Mouse (Mus musculus): ENCODE data around the gene Lasp1. TPM values are rescaled to one million over a fixed set of nuclear protein-coding genes. Genes with fewer than 3 reads are reported as not detected.
"Not testable (repeated sequence)": the region's sequence is repeated elsewhere in the genome, so short reads cannot be mapped to it uniquely, and the experiment has no call there.

Gene Lasp1
- polyA plus RNA-seq, 1 experiment from 2014 or later, result 133 TPM

DNA sequence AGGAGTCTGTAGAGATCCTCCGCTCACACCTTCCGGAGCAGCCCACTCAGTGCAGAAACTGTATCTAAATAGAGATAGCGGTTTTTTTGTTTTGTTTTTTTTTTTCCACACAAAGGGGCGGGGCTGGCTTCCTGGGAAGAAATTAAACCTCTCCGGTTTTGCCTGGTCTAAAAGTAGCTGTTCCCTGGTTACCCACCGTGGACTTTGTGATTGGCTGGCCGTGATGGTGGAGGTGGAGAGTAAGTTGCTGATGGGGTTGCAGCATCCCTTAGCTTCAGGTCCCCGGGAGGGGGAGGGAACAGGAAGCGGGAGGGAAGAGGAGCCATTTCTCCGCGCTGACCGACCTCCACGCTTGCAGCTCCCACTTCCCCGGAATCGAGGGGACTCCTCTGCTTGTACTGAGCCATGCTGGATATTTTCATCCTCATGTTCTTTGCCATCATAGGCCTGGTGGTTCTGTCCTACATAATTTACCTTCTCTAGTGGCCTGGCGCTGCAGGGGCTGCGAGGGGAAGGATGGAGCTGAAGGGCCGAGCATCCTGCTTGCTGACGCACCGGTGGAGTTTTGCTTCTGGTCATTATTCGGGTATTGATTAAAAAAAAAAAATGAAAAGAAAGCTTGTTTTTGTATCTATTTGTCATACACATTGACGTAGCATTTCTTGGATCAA, 42.3 kb downstream of the Lasp1 start:
- peak overlapping the region; percentile 68 for H3K9ac ChIP-seq (replicated peaks; ENCODE audit: low read length)
- H3K27ac ChIP-seq (ENCODE audit: low read length), result peak overlapping the region; percentile 85
- peak overlapping the region; percentile 69 for H3K4me2 ChIP-seq (replicated peaks; ENCODE audit: low read depth, low read length)
- peak overlapping the region; percentile 56 for H3K4me3 ChIP-seq (ENCODE audit: low read length)
- no peaks in the 10 kb centered on the region for H3K9me3 ChIP-seq (ENCODE audit: low read length)
- peak; percentile 88 for ATAC-seq (ENCODE audit: low FRiP score, low TSS enrichment)
- H3K36me3 ChIP-seq (ENCODE audit: insufficient read depth, low read length), result peaks cover 13% of the 10 kb centered on the region; the same call in 1 of the 2 replicates
- peaks cover 9% of the 10 kb centered on the region for H3K4me1 ChIP-seq (ENCODE audit: insufficient read depth, low read length)
- 2% methylated on average over 22 of the region's 22 CpGs for WGBS
- H3K27me3 ChIP-seq (ENCODE audit: insufficient read depth, low read length), result no peaks in the 10 kb centered on the region

DNA sequence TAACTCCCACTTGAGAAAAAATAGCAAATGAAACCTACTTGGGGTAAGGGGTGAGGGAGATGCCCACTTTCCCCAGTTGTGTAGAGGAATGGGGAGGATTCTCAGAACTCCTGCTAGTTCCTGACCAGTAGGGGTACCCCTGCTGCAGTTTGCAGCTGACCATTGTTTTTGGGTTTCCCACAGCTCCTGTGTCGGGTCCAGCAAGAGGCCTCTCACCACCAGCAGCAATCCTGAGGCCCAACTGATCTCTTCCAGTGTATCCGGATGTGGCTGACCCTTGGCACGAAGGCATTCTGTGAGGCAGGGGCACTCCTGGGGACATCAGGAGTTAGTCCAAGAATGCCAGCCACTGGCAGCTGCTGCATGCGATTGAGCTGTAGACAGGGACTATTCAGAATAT, 43.2 kb downstream of the Lasp1 start:
- H3K4me1 ChIP-seq (ENCODE audit: insufficient read depth, low read length), result peaks cover 9% of the 10 kb centered on the region
- peaks cover 5% of the 10 kb centered on the region; the same call in 1 of the 2 replicates for H3K36me3 ChIP-seq (ENCODE audit: insufficient read depth, low read length)
- no peaks in the 10 kb centered on the region for H3K9me3 ChIP-seq (ENCODE audit: low read length)
- 56% methylated on average over 4 of the region's 4 CpGs for WGBS
- no peak for ATAC-seq (ENCODE audit: low FRiP score, low TSS enrichment)
- peak overlapping the region; percentile 26; the same call in 1 of the 2 replicates for H3K9ac ChIP-seq (replicated peaks; ENCODE audit: low read length)
- peak overlapping the region; percentile 69; the same call in 1 of the 2 replicates for H3K4me2 ChIP-seq (replicated peaks; ENCODE audit: low read depth, low read length)
- no peak overlapping the region for H3K4me3 ChIP-seq (ENCODE audit: low read length)
- H3K27me3 ChIP-seq (ENCODE audit: insufficient read depth, low read length), result no peaks in the 10 kb centered on the region
- H3K27ac ChIP-seq (ENCODE audit: low read length), result 0 out of 2 replicates have a peak overlapping the region, but pooled peaks have one; percentile 38

- H3K4me3 ChIP-seq (ENCODE audit: low read length), result no peak overlapping the region
- H3K9ac ChIP-seq (replicated peaks; ENCODE audit: low read length), result no peak overlapping the region
- no peaks in the 10 kb centered on the region for H3K9me3 ChIP-seq (ENCODE audit: low read length)
- H3K4me1 ChIP-seq (ENCODE audit: insufficient read depth, low read length), result no peaks in the 10 kb centered on the region
- no peaks in the 10 kb centered on the region for H3K36me3 ChIP-seq (ENCODE audit: insufficient read depth, low read length)
- no peak overlapping the region for H3K27ac ChIP-seq (ENCODE audit: low read length)
- no peak overlapping the region for H3K4me2 ChIP-seq (replicated peaks; ENCODE audit: low read depth, low read length)
- 48% methylated on average over 6 of the region's 6 CpGs for WGBS
- ATAC-seq (ENCODE audit: low FRiP score, low TSS enrichment), result no peak
- no peaks in the 10 kb centered on the region for H3K27me3 ChIP-seq (ENCODE audit: insufficient read depth, low read length)
Measured at GRCm38 (mm10) chr11:97850367-97850766, 51.6 kb downstream of the Lasp1 start.

GRCm38 (mm10) chr11:97851601-97852000, 52.8 kb downstream of the Lasp1 start:
- Histone ChIP-seq H3K9ac (replicated peaks; ENCODE audit: low read length) (no peak overlapping the region), H3K36me3 (ENCODE audit: insufficient read depth, low read length) (no peaks in the 10 kb centered on the region), H3K27me3 (ENCODE audit: insufficient read depth, low read length) (no peaks in the 10 kb centered on the region), H3K4me1 (ENCODE audit: insufficient read depth, low read length) (no peaks in the 10 kb centered on the region), H3K27ac (ENCODE audit: low read length) (no peak overlapping the region), H3K4me2 (replicated peaks; ENCODE audit: low read depth, low read length) (no peak overlapping the region), H3K9me3 (ENCODE audit: low read length) (no peaks in the 10 kb centered on the region), H3K4me3 (ENCODE audit: low read length) (no peak overlapping the region)
- ATAC-seq (ENCODE audit: low FRiP score, low TSS enrichment), result no peak
- WGBS, result 88% methylated on average over 2 of the region's 2 CpGs

- H3K27me3 ChIP-seq (ENCODE audit: insufficient read depth, low read length), result no peaks in the 10 kb centered on the region
- no peak for ATAC-seq (ENCODE audit: low FRiP score, low TSS enrichment)
- H3K27ac ChIP-seq (ENCODE audit: low read length), result no peak overlapping the region
- no peaks in the 10 kb centered on the region for H3K4me1 ChIP-seq (ENCODE audit: insufficient read depth, low read length)
- no peaks in the 10 kb centered on the region for H3K9me3 ChIP-seq (ENCODE audit: low read length)
- 87% methylated on average over 2 of the region's 2 CpGs for WGBS
- H3K4me3 ChIP-seq (ENCODE audit: low read length), result no peak overlapping the region
- no peak overlapping the region for H3K9ac ChIP-seq (replicated peaks; ENCODE audit: low read length)
- no peak overlapping the region for H3K4me2 ChIP-seq (replicated peaks; ENCODE audit: low read depth, low read length)
- no peaks in the 10 kb centered on the region for H3K36me3 ChIP-seq (ENCODE audit: insufficient read depth, low read length)
Measured at GRCm38 (mm10) chr11:97855473-97855872, 56.7 kb downstream of the Lasp1 start.

DNA sequence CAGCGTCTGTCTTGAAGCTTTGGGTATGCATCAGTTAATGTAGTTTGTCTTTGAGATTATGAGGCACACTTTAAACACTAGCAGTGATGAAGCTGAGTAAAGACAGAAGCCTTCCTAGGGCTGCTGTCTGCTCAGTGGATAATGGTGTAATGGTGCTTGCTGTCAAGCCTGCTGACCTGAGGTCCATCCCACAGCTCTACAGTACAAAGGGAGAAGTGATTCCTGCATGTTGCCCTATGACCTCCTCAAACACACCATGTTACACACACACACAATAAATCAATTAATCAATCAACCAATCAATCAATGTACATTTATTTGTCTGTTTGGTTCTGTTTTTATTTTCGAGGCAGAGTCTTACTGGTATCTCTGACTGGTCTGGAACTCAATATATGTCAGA, 63.3 kb downstream of the Lasp1 start:
- H3K36me3 ChIP-seq (ENCODE audit: insufficient read depth, low read length), result no peaks in the 10 kb centered on the region
- H3K4me3 ChIP-seq (ENCODE audit: low read length), result no peak overlapping the region
- 86% methylated on average over 2 of the region's 2 CpGs for WGBS
- H3K9ac ChIP-seq (replicated peaks; ENCODE audit: low read length), result no peak overlapping the region
- H3K4me2 ChIP-seq (replicated peaks; ENCODE audit: low read depth, low read length), result no peak overlapping the region
- H3K27me3 ChIP-seq (ENCODE audit: insufficient read depth, low read length), result no peaks in the 10 kb centered on the region
- H3K4me1 ChIP-seq (ENCODE audit: insufficient read depth, low read length), result no peaks in the 10 kb centered on the region
- no peak for ATAC-seq (ENCODE audit: low FRiP score, low TSS enrichment)
- H3K27ac ChIP-seq (ENCODE audit: low read length), result no peak overlapping the region
- no peaks in the 10 kb centered on the region for H3K9me3 ChIP-seq (ENCODE audit: low read length)

DNA sequence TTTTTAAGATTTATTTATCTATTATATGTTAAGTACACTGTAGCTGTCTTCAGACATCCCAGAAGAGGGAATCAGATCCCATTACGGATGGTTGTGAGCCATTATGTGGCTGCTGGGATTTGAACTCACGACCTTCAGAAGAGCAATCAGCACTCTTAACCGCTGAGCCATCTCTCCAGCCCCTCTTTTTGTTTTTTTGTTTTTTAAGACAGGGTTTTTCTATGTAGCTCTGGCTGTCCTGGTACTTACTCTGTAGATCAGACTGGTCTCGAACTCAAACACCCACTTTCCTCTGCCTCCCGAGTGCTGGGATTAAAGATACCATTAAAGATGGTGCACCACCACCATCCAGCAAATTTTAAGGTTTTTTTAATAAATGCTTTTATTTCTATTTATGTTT, 66.6 kb downstream of the Lasp1 start:
- WGBS, result 84% methylated on average over 5 of the region's 5 CpGs
- Histone ChIP-seq H3K4me2 (replicated peaks; ENCODE audit: low read depth, low read length) (no peak overlapping the region), H3K4me1 (ENCODE audit: insufficient read depth, low read length) (no peaks in the 10 kb centered on the region), H3K9ac (replicated peaks; ENCODE audit: low read length) (no peak overlapping the region), H3K27ac (ENCODE audit: low read length) (no peak overlapping the region), H3K36me3 (ENCODE audit: insufficient read depth, low read length) (no peaks in the 10 kb centered on the region), H3K27me3 (ENCODE audit: insufficient read depth, low read length) (no peaks in the 10 kb centered on the region), H3K9me3 (ENCODE audit: low read length) (no peaks in the 10 kb centered on the region), H3K4me3 (ENCODE audit: low read length) (no peak overlapping the region)
- no peak for ATAC-seq (ENCODE audit: low FRiP score, low TSS enrichment)

DNA sequence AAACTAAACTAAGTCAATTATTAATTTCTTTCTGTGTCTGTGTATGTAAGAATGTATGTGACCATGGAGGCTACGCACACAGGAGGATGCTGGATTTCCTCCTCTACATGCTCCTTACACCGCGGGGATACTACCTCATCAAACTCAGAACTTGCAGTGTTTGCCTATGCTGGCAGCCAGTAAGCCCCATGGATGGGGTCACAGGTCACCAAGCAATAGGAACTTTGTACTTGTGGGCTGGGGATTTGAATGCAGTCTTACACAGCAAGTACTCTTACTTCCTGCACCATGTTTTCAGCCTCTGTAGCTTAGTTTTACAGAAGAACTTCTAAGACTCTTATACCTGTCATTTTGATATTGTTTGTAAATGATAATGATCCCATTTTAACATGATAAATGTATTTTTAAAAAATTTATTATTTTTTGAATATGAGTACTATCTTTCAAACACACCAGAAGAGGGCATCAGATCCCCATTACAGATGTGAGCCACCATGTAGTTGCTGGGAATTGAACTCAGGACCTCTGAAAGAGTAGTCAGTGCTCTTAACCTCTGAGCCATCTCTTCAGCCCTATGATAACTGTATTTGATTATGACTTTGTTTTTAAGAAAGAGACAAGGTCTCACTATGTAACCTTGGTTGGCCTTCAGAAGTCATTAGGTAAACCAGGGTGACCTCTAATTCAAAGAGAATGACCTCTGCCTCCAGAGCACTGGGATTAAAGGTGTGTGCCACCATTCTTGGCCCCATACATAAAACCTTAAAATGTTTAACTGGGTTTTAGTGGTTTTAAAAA, 67.5 kb downstream of the Lasp1 start:
- Histone ChIP-seq H3K36me3 (ENCODE audit: insufficient read depth, low read length) (no peaks in the 10 kb centered on the region), H3K27ac (ENCODE audit: low read length) (no peak overlapping the region), H3K4me2 (replicated peaks; ENCODE audit: low read depth, low read length) (no peak overlapping the region), H3K9me3 (ENCODE audit: low read length) (no peaks in the 10 kb centered on the region), H3K4me3 (ENCODE audit: low read length) (no peak overlapping the region), H3K4me1 (ENCODE audit: insufficient read depth, low read length) (no peaks in the 10 kb centered on the region), H3K27me3 (ENCODE audit: insufficient read depth, low read length) (no peaks in the 10 kb centered on the region), H3K9ac (replicated peaks; ENCODE audit: low read length) (no peak overlapping the region)
- ATAC-seq (ENCODE audit: low FRiP score, low TSS enrichment), result no peak
- 95% methylated on average over 3 of the region's 3 CpGs for WGBS

DNA sequence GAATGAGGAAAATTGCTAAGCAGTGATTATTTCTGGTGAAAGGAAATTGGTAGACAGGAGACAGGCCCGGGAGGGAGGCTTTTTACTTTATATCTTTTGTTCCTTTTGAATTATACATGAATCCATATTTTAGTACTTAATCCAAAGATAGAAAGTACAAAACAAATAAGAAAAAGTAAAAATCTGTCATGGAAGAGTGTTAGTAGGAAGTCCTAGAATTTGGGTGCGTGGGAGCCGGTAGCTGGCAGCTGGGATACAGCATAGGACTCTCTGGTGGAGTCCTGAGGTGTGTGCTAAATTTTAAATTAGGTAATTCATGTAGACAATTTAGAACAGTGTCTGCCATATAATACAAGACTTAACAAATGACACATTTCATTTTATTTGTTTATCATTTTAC, 68.8 kb downstream of the Lasp1 start:
- H3K36me3 ChIP-seq (ENCODE audit: insufficient read depth, low read length), result no peaks in the 10 kb centered on the region
- WGBS, result 90% methylated on average over 3 of the region's 3 CpGs
- ATAC-seq (ENCODE audit: low FRiP score, low TSS enrichment), result no peak
- no peaks in the 10 kb centered on the region for H3K4me1 ChIP-seq (ENCODE audit: insufficient read depth, low read length)
- H3K27me3 ChIP-seq (ENCODE audit: insufficient read depth, low read length), result no peaks in the 10 kb centered on the region
- no peak overlapping the region for H3K4me3 ChIP-seq (ENCODE audit: low read length)
- no peaks in the 10 kb centered on the region for H3K9me3 ChIP-seq (ENCODE audit: low read length)
- H3K4me2 ChIP-seq (replicated peaks; ENCODE audit: low read depth, low read length), result no peak overlapping the region
- no peak overlapping the region for H3K9ac ChIP-seq (replicated peaks; ENCODE audit: low read length)
- H3K27ac ChIP-seq (ENCODE audit: low read length), result no peak overlapping the region

DNA sequence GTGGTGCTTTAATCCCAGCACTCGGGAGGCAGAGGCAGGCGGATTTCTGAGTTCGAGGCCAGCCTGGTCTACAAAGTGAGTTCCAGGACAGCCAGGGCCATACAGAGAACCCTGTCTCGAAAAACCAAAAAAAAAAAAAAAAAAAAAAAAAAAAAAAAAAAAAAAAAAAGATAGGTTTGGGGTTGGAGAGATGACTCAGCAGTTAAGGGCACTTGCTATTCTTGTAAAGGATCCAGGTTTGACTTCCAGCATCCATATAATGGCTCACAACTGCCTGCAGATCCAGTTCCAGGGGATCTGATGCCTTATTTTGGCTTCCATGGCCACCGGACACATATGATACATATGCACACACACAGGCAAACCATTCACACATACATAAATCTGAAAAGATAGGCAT, 73.6 kb downstream of the Lasp1 start:
- not testable (repeated sequence) for ATAC-seq (ENCODE audit: low FRiP score, low TSS enrichment); H3K9ac ChIP-seq (replicated peaks; ENCODE audit: low read length); H3K4me1 ChIP-seq (ENCODE audit: insufficient read depth, low read length); H3K27me3 ChIP-seq (ENCODE audit: insufficient read depth, low read length); H3K9me3 ChIP-seq (ENCODE audit: low read length); H3K4me3 ChIP-seq (ENCODE audit: low read length); H3K4me2 ChIP-seq (replicated peaks; ENCODE audit: low read depth, low read length); H3K27ac ChIP-seq (ENCODE audit: low read length); H3K36me3 ChIP-seq (ENCODE audit: insufficient read depth, low read length)
- 86% methylated on average over 5 of the region's 5 CpGs for WGBS
